Mouse (Mus musculus) midbrain, embryonic 14.5 days (tissue): Measurements from ENCODE around the gene Tmem44. TPM values are rescaled to one million over a fixed set of nuclear protein-coding genes. Genes with fewer than 3 reads are reported as not detected.
A peak's percentile ranks its signal among the peaks of the same experiment; 100 is the strongest.
"Not testable (repeated sequence)": the region's sequence is repeated elsewhere in the genome, so short reads cannot be mapped to it uniquely, and the experiment has no call there.

Experiments used
- ATAC-seq: fragments of 200-750 bp; cut with Nextera tagmentation; 2 replicates; pipeline ENCODE4 v1.8.0; 2017; ENCODE audit warnings: moderate number of reproducible peaks, moderate library complexity; ENCODE audit not compliant: low FRiP score, low TSS enrichment
- DNase-seq: peaks from one replicate; pipeline ENCODE4 v3.0.0-alpha.2; 2015
- H3K27ac ChIP-seq: fragments of 300-500 bp; sonication (generic); replicated peaks from 2 replicates; pipeline ENCODE4 v1.5.1; 2014; ENCODE audit warnings: mild to moderate bottlenecking, low read depth, low read length, moderate library complexity
- H3K27me3 ChIP-seq: fragments of 300-500 bp; sonication (generic); 2 replicates; pipeline ENCODE4 v1.6.1; 2014; ENCODE audit warnings: low read length, control low read depth, mixed read lengths; ENCODE audit not compliant: control insufficient read depth, insufficient read depth
- H3K36me3 ChIP-seq: fragments of 300-500 bp; sonication (generic); 2 replicates; pipeline ENCODE4 v1.6.1; 2014; ENCODE audit warnings: low read length, control low read depth; ENCODE audit not compliant: control insufficient read depth, insufficient read depth
- H3K4me1 ChIP-seq: fragments of 300-500 bp; sonication (generic); 2 replicates; pipeline ENCODE4 v1.6.1; 2014; ENCODE audit warnings: mild to moderate bottlenecking, antibody characterized with exemption, low read length, control low read depth; ENCODE audit not compliant: control insufficient read depth, insufficient read depth
- H3K4me2 ChIP-seq: fragments of 300-500 bp; sonication (generic); 2 replicates; pipeline ENCODE4 v1.6.1; 2014; ENCODE audit warnings: mild to moderate bottlenecking, low read length, moderate library complexity
- H3K4me3 ChIP-seq: fragments of 300-500 bp; sonication (generic); replicated peaks from 2 replicates; pipeline ENCODE4 v1.5.1; 2014; ENCODE audit warnings: low read depth, low read length
- H3K9ac ChIP-seq: fragments of 300-500 bp; sonication (generic); replicated peaks from 2 replicates; pipeline ENCODE4 v1.6.1; 2014; ENCODE audit warnings: mild to moderate bottlenecking, low read length, moderate library complexity
- H3K9me3 ChIP-seq: fragments of 300-500 bp; sonication (generic); 2 replicates; pipeline ENCODE4 v1.6.1; 2016; ENCODE audit warnings: low read length, control low read depth, mixed read lengths; ENCODE audit not compliant: control insufficient read depth
- WGBS: fragments of 180-500 bp; shearing (Covaris S2); extraction: QIAGEN DNeasy Blood & Tissue Kit; methylation state at CpG from one replicate; pipeline ENCODE4 v1.1.7; 2014; 5-methylcytosine and 5-hydroxymethylcytosine counted together
- polyA plus RNA-seq: library from polyadenylated mRNA; unstranded; fragments of >200 nt; fragmentation: Nextera tagmentation; extraction: Ambion mirVana; gene quantifications from 2 replicates; pipeline ENCODE4 v1.2.1, GENCODE M21; 2014

Tmem44 gene
- polyA plus RNA-seq, 1 experiment from 2014 or later, result 76.3 TPM

- Histone ChIP-seq H3K27ac (no peak overlapping the region), H3K27me3 (no peaks in the 10 kb centered on the region), H3K9ac (no peak overlapping the region), H3K36me3 (no peaks in the 10 kb centered on the region), H3K4me3 (no peak overlapping the region), H3K4me2 (no peak overlapping the region), H3K4me1 (no peaks in the 10 kb centered on the region; the same call in 1 of the 2 replicates), H3K9me3 (no peaks in the 10 kb centered on the region)
- WGBS, result 94% methylated on average over 5 of the region's 5 CpGs
- DNase-seq (no peak), ATAC-seq (no peak)
Observed at GRCm38 (mm10) chr16:30477791-30478190, 72.9 kb downstream of the Tmem44 start.

GRCm38 (mm10) chr16:30477006-30477405 lies 73.6 kb downstream of the Tmem44 start:
- no peaks in the 10 kb centered on the region for H3K27me3 ChIP-seq
- H3K4me1 ChIP-seq, result no peaks in the 10 kb centered on the region; the same call in 1 of the 2 replicates
- H3K4me3 ChIP-seq, result no peak overlapping the region
- no peaks in the 10 kb centered on the region for H3K9me3 ChIP-seq
- ATAC-seq, result no peak
- H3K36me3 ChIP-seq, result no peaks in the 10 kb centered on the region
- H3K4me2 ChIP-seq, result no peak overlapping the region
- no peak overlapping the region for H3K9ac ChIP-seq
- WGBS, result 2% methylated on average over 3 of the region's 3 CpGs
- no peak overlapping the region for H3K27ac ChIP-seq
- DNase-seq, result no peak

DNA sequence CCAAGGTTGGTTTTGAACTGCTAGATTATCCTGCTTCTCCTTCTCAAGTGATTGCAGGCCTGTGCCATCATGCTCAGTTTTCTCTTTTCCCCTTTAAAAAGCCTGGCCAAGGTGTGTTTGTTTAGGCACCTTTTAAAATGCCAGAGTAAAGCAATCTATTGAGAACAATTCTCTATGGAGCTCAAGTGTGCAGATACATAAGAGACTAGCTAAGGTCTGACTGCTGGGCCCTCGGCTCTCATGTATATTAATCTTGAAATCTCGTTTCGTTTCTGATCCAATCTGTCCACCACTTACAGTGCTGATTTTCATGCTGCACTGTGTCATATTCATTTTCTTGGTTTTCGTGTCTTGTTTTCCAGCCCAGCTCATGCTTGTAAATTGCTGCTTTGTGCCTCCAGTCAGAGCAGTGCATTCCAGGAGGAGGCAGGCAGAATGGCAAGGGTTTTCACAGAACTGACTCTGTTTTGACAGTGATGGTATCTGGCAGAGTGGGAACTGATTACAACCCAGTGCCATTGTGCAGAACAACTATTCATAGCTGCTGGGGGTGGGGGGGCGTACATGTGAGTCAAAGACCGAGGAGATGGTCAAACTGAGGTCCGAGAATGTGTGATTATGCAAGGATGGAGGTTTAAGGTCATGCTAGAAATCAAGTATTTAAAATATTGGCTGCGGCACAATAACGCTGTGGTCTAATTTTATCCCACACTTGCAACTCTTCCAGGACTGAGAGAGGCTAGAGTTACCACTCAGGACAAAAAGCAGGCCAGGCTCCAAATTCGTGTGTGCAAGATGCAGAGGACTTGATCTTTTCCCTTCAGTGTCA lies 74.8 kb downstream of the Tmem44 start:
- Histone ChIP-seq H3K4me2 (no peak overlapping the region), H3K4me3 (no peak overlapping the region), H3K27ac (0 out of 2 replicates have a peak overlapping the region, but pooled peaks have one; percentile 41), H3K9me3 (0 out of 2 replicates have a peak, but pooled peaks cover 5% of the 10 kb centered on the region), H3K27me3 (no peaks in the 10 kb centered on the region), H3K4me1 (no peaks in the 10 kb centered on the region; the same call in 1 of the 2 replicates), H3K9ac (no peak overlapping the region), H3K36me3 (no peaks in the 10 kb centered on the region)
- ATAC-seq (peak; percentile 11; the same call in 1 of the 2 replicates), DNase-seq (peak; percentile 49)
- WGBS, result 26% methylated on average over 10 of the region's 10 CpGs

DNA sequence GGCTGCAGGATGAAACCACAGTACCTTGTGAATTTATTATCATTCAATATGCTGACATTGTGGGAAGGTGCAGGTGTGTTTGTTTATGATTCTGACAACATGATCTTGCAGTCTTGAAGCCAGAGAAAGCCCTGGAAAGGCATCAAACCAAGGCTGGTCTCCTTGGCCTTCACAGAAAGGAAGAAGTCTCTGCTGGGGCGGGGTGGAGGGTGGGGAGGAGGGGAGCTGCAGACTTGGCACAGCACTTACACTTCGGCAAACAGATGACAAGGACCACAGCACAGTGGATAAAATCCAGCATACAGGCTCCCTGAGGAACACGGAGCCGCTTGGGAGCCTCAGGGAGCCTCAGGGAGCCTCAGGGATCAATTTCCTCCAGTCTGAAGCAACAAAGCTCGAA lies 78.2 kb downstream of the Tmem44 start:
- WGBS, result 73% methylated on average over 5 of the region's 5 CpGs
- Histone ChIP-seq H3K27ac (no peak overlapping the region), H3K9me3 (0 out of 2 replicates have a peak, but pooled peaks cover 5% of the 10 kb centered on the region), H3K4me3 (no peak overlapping the region), H3K27me3 (no peaks in the 10 kb centered on the region), H3K9ac (no peak overlapping the region), H3K4me2 (no peak overlapping the region), H3K36me3 (no peaks in the 10 kb centered on the region), H3K4me1 (no peaks in the 10 kb centered on the region; the same call in 1 of the 2 replicates)
- no peak for ATAC-seq
- no peak for DNase-seq

GRCm38 (mm10) chr16:30471912-30472311 lies 78.7 kb downstream of the Tmem44 start:
- no peak for DNase-seq
- 89% methylated on average over 2 of the region's 2 CpGs for WGBS
- ATAC-seq, result no peak
- H3K27ac ChIP-seq, result no peak overlapping the region
- H3K9me3 ChIP-seq, result 0 out of 2 replicates have a peak, but pooled peaks cover 5% of the 10 kb centered on the region
- H3K27me3 ChIP-seq, result no peaks in the 10 kb centered on the region
- no peak overlapping the region for H3K9ac ChIP-seq
- H3K4me3 ChIP-seq, result no peak overlapping the region
- H3K4me1 ChIP-seq, result no peaks in the 10 kb centered on the region; the same call in 1 of the 2 replicates
- H3K4me2 ChIP-seq, result no peak overlapping the region
- H3K36me3 ChIP-seq, result no peaks in the 10 kb centered on the region

DNA sequence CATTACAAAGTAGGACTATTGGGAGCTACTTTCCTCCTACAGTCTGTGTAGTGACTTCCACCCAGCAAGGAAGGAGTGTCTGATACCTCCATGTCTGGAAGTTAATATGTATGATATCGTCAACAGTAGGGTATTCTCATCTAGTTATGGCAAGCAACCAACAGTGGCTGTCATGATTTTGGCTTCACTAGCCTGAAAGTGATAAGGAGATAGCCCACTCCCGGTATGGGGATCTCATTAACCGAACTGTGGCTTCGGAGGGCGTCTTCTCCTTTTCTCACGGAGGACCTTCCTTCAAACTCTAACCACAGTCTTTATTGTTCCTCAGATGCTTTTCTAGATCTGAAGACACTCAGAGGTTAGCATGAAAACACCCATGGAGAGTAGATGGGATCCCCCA lies 81.7 kb downstream of the Tmem44 start:
- H3K27ac ChIP-seq, result no peak overlapping the region
- WGBS, result 94% methylated on average over 6 of the region's 6 CpGs
- ATAC-seq (no peak), DNase-seq (no peak)
- H3K4me1 ChIP-seq, result no peaks in the 10 kb centered on the region
- H3K36me3 ChIP-seq, result no peaks in the 10 kb centered on the region
- no peak overlapping the region for H3K9ac ChIP-seq
- no peaks in the 10 kb centered on the region for H3K27me3 ChIP-seq
- no peak overlapping the region for H3K4me2 ChIP-seq
- no peak overlapping the region for H3K4me3 ChIP-seq
- 0 out of 2 replicates have a peak, but pooled peaks cover 5% of the 10 kb centered on the region for H3K9me3 ChIP-seq

GRCm38 (mm10) chr16:30465680-30466298 lies 84.9 kb downstream of the Tmem44 start:
- H3K27ac ChIP-seq, result no peak overlapping the region
- WGBS, result 81% methylated on average over 5 of the region's 5 CpGs
- H3K27me3 ChIP-seq, result no peaks in the 10 kb centered on the region
- no peak overlapping the region for H3K4me3 ChIP-seq
- DNase-seq, result no peak
- no peaks in the 10 kb centered on the region for H3K36me3 ChIP-seq
- ATAC-seq, result no peak
- H3K9me3 ChIP-seq, result no peaks in the 10 kb centered on the region
- no peak overlapping the region for H3K9ac ChIP-seq
- no peak overlapping the region for H3K4me2 ChIP-seq
- no peaks in the 10 kb centered on the region for H3K4me1 ChIP-seq

- H3K27me3 ChIP-seq, DNase-seq, H3K36me3 ChIP-seq, ATAC-seq, H3K9ac ChIP-seq, H3K4me3 ChIP-seq, H3K4me1 ChIP-seq, H3K4me2 ChIP-seq, H3K27ac ChIP-seq, H3K9me3 ChIP-seq: not testable (repeated sequence)
- WGBS, result 97% methylated on average over 3 of the region's 3 CpGs
Observed at GRCm38 (mm10) chr16:30464742-30465141, 85.9 kb downstream of the Tmem44 start.
